Mouse (Mus musculus): Measurements from ENCODE around the gene Ssrp1.

Gene Ssrp1

DNA sequence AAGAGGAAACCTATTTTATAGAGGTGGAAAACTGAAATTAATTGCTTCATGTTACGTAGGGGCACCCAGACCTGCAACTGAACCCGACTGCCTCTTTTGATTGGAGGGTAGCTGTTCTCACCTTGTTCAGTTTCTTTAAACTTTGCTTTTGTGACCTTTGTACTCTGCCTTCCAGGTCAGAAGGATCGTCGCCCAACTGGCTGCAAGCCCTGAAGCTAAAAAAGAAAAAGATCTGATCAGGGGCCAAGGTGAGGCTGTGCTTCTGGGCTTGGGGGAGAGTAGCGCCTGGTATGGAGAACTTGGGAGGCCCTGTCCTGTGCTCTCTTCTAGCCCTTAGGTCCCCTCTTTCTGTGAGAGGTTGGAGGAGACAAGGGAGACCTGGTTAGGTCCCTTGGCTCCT, 34.9 kb downstream of the Ssrp1 start:
- Histone ChIP-seq H3K36me3 (ENCODE audit: insufficient read depth, low read length) (peaks cover 32% of the 10 kb centered on the region), H3K9me3 (ENCODE audit: low read length) (no peaks in the 10 kb centered on the region), H3K27me3 (ENCODE audit: insufficient read depth, low read length) (no peaks in the 10 kb centered on the region), H3K4me3 (replicated peaks; ENCODE audit: low read length) (no peak overlapping the region), H3K4me1 (replicated peaks; ENCODE audit: low read depth, low read length) (peaks cover 18% of the 10 kb centered on the region)
- no peak for TF ChIP-seq CTCF (conservative IDR thresholded peaks at IDR 0.05; ENCODE audit: low read length)
- TF ChIP-seq POU5F1 (IDR thresholded peaks at IDR 0.05; ENCODE audit: borderline replicate concordance, low read length) = no peak
- TF ChIP-seq NANOG (IDR thresholded peaks at IDR 0.05; ENCODE audit: borderline replicate concordance, low read length) = no peak

- Histone ChIP-seq H3K9me3 (ENCODE audit: low read length) (no peaks in the 10 kb centered on the region), H3K4me1 (replicated peaks; ENCODE audit: low read depth, low read length) (peaks cover 4% of the 10 kb centered on the region), H3K27me3 (ENCODE audit: insufficient read depth, low read length) (no peaks in the 10 kb centered on the region), H3K36me3 (ENCODE audit: insufficient read depth, low read length) (peaks cover 32% of the 10 kb centered on the region), H3K4me3 (replicated peaks; ENCODE audit: low read length) (no peak overlapping the region)
- TF ChIP-seq CTCF (conservative IDR thresholded peaks at IDR 0.05; ENCODE audit: low read length) (no peak), POU5F1 (IDR thresholded peaks at IDR 0.05; ENCODE audit: borderline replicate concordance, low read length) (no peak), NANOG (IDR thresholded peaks at IDR 0.05; ENCODE audit: borderline replicate concordance, low read length) (no peak)
Measured at GRCm38 (mm10) chr2:85073751-85074150, 36.7 kb downstream of the Ssrp1 start.

GRCm38 (mm10) chr2:85088716-85089646, 51.9 kb downstream of the Ssrp1 start:
- Histone ChIP-seq H3K36me3 (ENCODE audit: insufficient read depth, low read length) (no peaks in the 10 kb centered on the region), H3K27me3 (ENCODE audit: insufficient read depth, low read length) (no peaks in the 10 kb centered on the region)
- TF ChIP-seq CTCF (conservative IDR thresholded peaks at IDR 0.05; ENCODE audit: low read length) (no peak), NANOG (IDR thresholded peaks at IDR 0.05; ENCODE audit: borderline replicate concordance, low read length) (no peak), POU5F1 (IDR thresholded peaks at IDR 0.05; ENCODE audit: borderline replicate concordance, low read length) (no peak)

DNA sequence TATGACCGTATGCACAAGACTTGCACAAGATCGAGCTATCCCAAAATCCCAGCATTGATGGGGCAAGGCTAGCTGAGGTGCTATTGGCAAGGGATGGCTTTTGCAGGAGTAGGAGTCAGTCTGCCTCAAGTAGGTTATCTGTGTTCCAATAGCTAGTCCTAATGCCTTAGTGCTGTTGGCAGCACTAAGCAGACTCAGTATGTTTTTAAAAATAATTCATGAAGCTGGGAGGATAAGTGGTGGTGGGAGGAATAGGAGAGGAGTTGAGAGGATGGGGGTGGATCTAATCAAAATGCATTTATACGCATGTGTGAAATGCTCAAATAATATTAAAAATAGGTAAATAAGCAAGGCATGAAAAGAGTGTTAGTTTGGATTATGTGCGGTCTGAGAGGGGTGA, 54.3 kb downstream of the Ssrp1 start:
- Histone ChIP-seq H3K9me3 (ENCODE audit: low read length) (peaks cover 2% of the 10 kb centered on the region; the same call in 1 of the 2 replicates), H3K4me3 (replicated peaks; ENCODE audit: low read length) (no peak overlapping the region), H3K27me3 (ENCODE audit: insufficient read depth, low read length) (no peaks in the 10 kb centered on the region), H3K36me3 (ENCODE audit: insufficient read depth, low read length) (no peaks in the 10 kb centered on the region), H3K4me1 (replicated peaks; ENCODE audit: low read depth, low read length) (peaks cover 13% of the 10 kb centered on the region; the same call in 1 of the 2 replicates)
- TF ChIP-seq NANOG (IDR thresholded peaks at IDR 0.05; ENCODE audit: borderline replicate concordance, low read length) (no peak), POU5F1 (IDR thresholded peaks at IDR 0.05; ENCODE audit: borderline replicate concordance, low read length) (no peak), CTCF (conservative IDR thresholded peaks at IDR 0.05; ENCODE audit: low read length) (no peak)

More at GRCm38 (mm10) chr2:85088716-85089646, 51.9 kb downstream of the Ssrp1 start:
- Histone ChIP-seq H3K4me3 (replicated peaks; ENCODE audit: low read length) (no peak overlapping the region), H3K9me3 (ENCODE audit: low read length) (peaks cover 14% of the 10 kb centered on the region), H3K4me1 (replicated peaks; ENCODE audit: low read depth, low read length) (peaks cover 13% of the 10 kb centered on the region; the same call in 1 of the 2 replicates)

DNA sequence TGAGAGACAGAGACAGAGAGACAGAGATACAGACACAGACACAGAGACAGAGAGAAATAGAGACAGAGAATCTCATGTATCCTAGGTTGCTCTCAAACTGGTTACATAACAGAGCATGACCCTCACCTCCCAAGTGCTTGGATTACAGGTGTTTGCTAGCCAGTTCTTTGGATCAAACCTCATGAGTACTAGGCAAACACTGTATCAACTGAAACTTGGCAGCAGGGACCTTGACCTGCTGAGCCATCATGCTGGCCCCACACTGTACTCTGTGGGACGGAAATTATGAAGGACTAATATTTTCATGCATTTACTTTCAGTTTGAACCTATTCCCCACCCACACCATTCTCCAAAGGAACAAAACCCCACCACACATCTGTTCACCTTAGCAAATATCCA, 56.3 kb downstream of the Ssrp1 start:
- TF ChIP-seq POU5F1 (IDR thresholded peaks at IDR 0.05; ENCODE audit: borderline replicate concordance, low read length) = no peak
- TF ChIP-seq CTCF (conservative IDR thresholded peaks at IDR 0.05; ENCODE audit: low read length) = no peak
- no peak for TF ChIP-seq NANOG (IDR thresholded peaks at IDR 0.05; ENCODE audit: borderline replicate concordance, low read length)
- H3K4me3 ChIP-seq (replicated peaks; ENCODE audit: low read length) = no peak overlapping the region
- peaks cover 3% of the 10 kb centered on the region; the same call in 1 of the 2 replicates for H3K9me3 ChIP-seq (ENCODE audit: low read length)
- H3K36me3 ChIP-seq (ENCODE audit: insufficient read depth, low read length) = no peaks in the 10 kb centered on the region
- peaks cover 13% of the 10 kb centered on the region; the same call in 1 of the 2 replicates for H3K4me1 ChIP-seq (replicated peaks; ENCODE audit: low read depth, low read length)
- H3K27me3 ChIP-seq (ENCODE audit: insufficient read depth, low read length) = no peaks in the 10 kb centered on the region

- TF ChIP-seq POU5F1 (IDR thresholded peaks at IDR 0.05; ENCODE audit: borderline replicate concordance, low read length) (no peak), NANOG (IDR thresholded peaks at IDR 0.05; ENCODE audit: borderline replicate concordance, low read length) (no peak), CTCF (conservative IDR thresholded peaks at IDR 0.05; ENCODE audit: low read length) (no peak)
- Histone ChIP-seq H3K4me1 (replicated peaks; ENCODE audit: low read depth, low read length) (no peaks in the 10 kb centered on the region), H3K4me3 (replicated peaks; ENCODE audit: low read length) (no peak overlapping the region), H3K27me3 (ENCODE audit: insufficient read depth, low read length) (no peaks in the 10 kb centered on the region), H3K9me3 (ENCODE audit: low read length) (peaks cover 3% of the 10 kb centered on the region; the same call in 1 of the 2 replicates), H3K36me3 (ENCODE audit: insufficient read depth, low read length) (no peaks in the 10 kb centered on the region)
Measured at GRCm38 (mm10) chr2:85095906-85096305, 58.9 kb downstream of the Ssrp1 start.
